In genomic region chr5:53427411-53427810, GRCm38 (mm10) we compare ENCODE assay signal across 13 mouse cellular contexts. TPM values are rescaled to one million over a fixed set of nuclear protein-coding genes. Genes with fewer than 3 reads are reported as not detected.
DNase-seq lines count a peak whose midpoint lies in the region; ATAC-seq and TF ChIP-seq lines count a peak whose summit lies in the region.
"Had no signal": no experiment of that assay in that cellular context is flagged by ENCODE, and none has a peak within 500 bp of the region (broad histone marks: within the 10 kb centered on the region; RNA-seq: fewer than 3 reads in every experiment).

No protein-coding gene starts in this region.

- TF ChIP-seq POLR2A in brain, embryonic 14.5 days (IDR thresholded peaks at IDR 0.05; ENCODE audit: borderline replicate concordance, extremely low read depth, insufficient read depth, insufficient read length, poor library complexity, severe bottlenecking): no peak

- no peak for ATAC-seq in heart, embryonic 11.5 days (replicated peaks; ENCODE audit: insufficient number of reproducible peaks, low FRiP score, low TSS enrichment)
- ATAC-seq in midbrain, embryonic 15.5 days (replicated peaks): no peak

- TF ChIP-seq CTCF in brain, embryonic 14.5 days (IDR thresholded peaks at IDR 0.05; ENCODE audit: borderline replicate concordance, extremely low read depth, insufficient read depth, insufficient read length): no peak

- no peak overlapping the region for H3K9ac ChIP-seq in heart, embryonic 11.5 days (ENCODE audit: low read depth, low read length)
- no peak overlapping the region for H3K9ac ChIP-seq in midbrain, embryonic 15.5 days
- H3K9ac ChIP-seq: embryonic facial prominence, embryonic 12.5 days; hindbrain, embryonic 15.5 days; limb, embryonic 13.5 days had no signal

- no peaks in the 10 kb centered on the region for H3K27me3 ChIP-seq in heart, embryonic 11.5 days (ENCODE audit: control insufficient read depth, insufficient read depth, low read length)
- no peaks in the 10 kb centered on the region for H3K27me3 ChIP-seq in midbrain, embryonic 15.5 days (replicated peaks)
- H3K27me3 ChIP-seq: embryonic facial prominence, embryonic 12.5 days; hindbrain, embryonic 15.5 days; limb, embryonic 13.5 days; megakaryocyte, embryonic 14.5 days had no signal

- H3K4me1 ChIP-seq in heart, embryonic 11.5 days (ENCODE audit: control insufficient read depth, insufficient read depth, low read length): no peaks in the 10 kb centered on the region; the same call in 1 of the 2 replicates
- no peaks in the 10 kb centered on the region for H3K4me1 ChIP-seq in midbrain, embryonic 15.5 days
- H3K4me1 ChIP-seq: embryonic facial prominence, embryonic 12.5 days; hindbrain, embryonic 15.5 days; limb, embryonic 13.5 days had no signal

- 72% methylated on average over 4 of the region's 4 CpGs for WGBS in heart, embryonic 11.5 days (ENCODE audit: insufficient replicate concordance)
- 79% methylated on average over 4 of the region's 4 CpGs for WGBS in midbrain, embryonic 15.5 days

- H3K36me3 ChIP-seq in heart, embryonic 11.5 days (ENCODE audit: control insufficient read depth, insufficient read depth, low read length): no peaks in the 10 kb centered on the region
- no peaks in the 10 kb centered on the region for H3K36me3 ChIP-seq in midbrain, embryonic 15.5 days (replicated peaks)
- H3K36me3 ChIP-seq: embryonic facial prominence, embryonic 12.5 days; hindbrain, embryonic 15.5 days; limb, embryonic 13.5 days had no signal

- no peak overlapping the region for H3K4me3 ChIP-seq in heart, embryonic 11.5 days (ENCODE audit: low read depth, low read length)
- no peak overlapping the region for H3K4me3 ChIP-seq in midbrain, embryonic 15.5 days
- H3K4me3 ChIP-seq: embryonic facial prominence, embryonic 12.5 days; hindbrain, embryonic 15.5 days; limb, embryonic 13.5 days; megakaryocyte, embryonic 14.5 days had no signal

- H3K4me2 ChIP-seq in heart, embryonic 11.5 days: no peak overlapping the region
- H3K4me2 ChIP-seq in midbrain, embryonic 15.5 days: no peak overlapping the region
- H3K4me2 ChIP-seq: embryonic facial prominence, embryonic 12.5 days; hindbrain, embryonic 15.5 days; limb, embryonic 13.5 days had no signal

- DNase-seq in heart, adult 11 months: peak; percentile 97
- peak; percentile 50 for DNase-seq in ovary, adult 18-20 months (ENCODE audit: low spot score)
- no peak for DNase-seq in ovary, postnatal 10 days (ENCODE audit: low spot score)
- peak; percentile 22 for DNase-seq in brain, embryonic 14.5 days (ENCODE audit: low read depth)
- DNase-seq in yolk sac, embryonic 10.5 days (ENCODE audit: low spot score): no peak
- DNase-seq: kidney, adult 8-10 months; thymus, postnatal 25 days had no signal

- no peaks in the 10 kb centered on the region for H3K9me3 ChIP-seq in heart, embryonic 11.5 days (replicated peaks; ENCODE audit: control insufficient read depth, low read length)
- no peaks in the 10 kb centered on the region for H3K9me3 ChIP-seq in midbrain, embryonic 15.5 days
- H3K9me3 ChIP-seq: embryonic facial prominence, embryonic 12.5 days; hindbrain, embryonic 15.5 days; limb, embryonic 13.5 days had no signal

- no peak overlapping the region for H3K27ac ChIP-seq in heart, embryonic 11.5 days (ENCODE audit: low read depth, low read length)
- no peak overlapping the region for H3K27ac ChIP-seq in midbrain, embryonic 15.5 days
- H3K27ac ChIP-seq: embryonic facial prominence, embryonic 12.5 days; hindbrain, embryonic 15.5 days; limb, embryonic 13.5 days had no signal

RNA-seq across cellular contexts. Expression of gene Rbpj, which starts 38.5 kb away (rescaled TPM):
- polyA plus RNA-seq in heart, embryonic 11.5 days (2014; fragmentation: Nextera tagmentation; extraction: Ambion mirVana): 22.0 and 26.3 TPM in 2 replicates
- polyA plus RNA-seq in brain, embryonic 14.5 days (2012; rRNA removed): 59.4 and 62.6 TPM in 2 replicates
- polyA plus RNA-seq in midbrain, embryonic 15.5 days (2015; fragmentation: Nextera tagmentation; extraction: Ambion mirVana): 30.7 and 32.2 TPM in 2 replicates

Comparison
In these comparisons a context has a peak if more than half of its experiments do, and no peak if none do; other contexts are left out.
1. DNase-seq: peak in heart, adult 11 months (single experiment), ovary, adult 18-20 months (single experiment) and brain, embryonic 14.5 days (single experiment); none in ovary, postnatal 10 days (single experiment) and yolk sac, embryonic 10.5 days (single experiment).